Mouse (Mus musculus) kidney, adult 2 months (tissue): Measurements from ENCODE around the gene Gm9844.

Source experiments
- CTCF ChIP-seq: fragments of 200-500 bp; conservative IDR thresholded peaks from 2 replicates; pipeline ENCODE4 v1.5.1; 2011; ENCODE audit warnings: low read depth, mild to moderate bottlenecking, control low read depth, low read length, moderate library complexity, mixed read lengths; ENCODE audit not compliant: insufficient read depth, insufficient read length
- POLR2A ChIP-seq: fragments of 200-500 bp; IDR thresholded peaks from one replicate; pipeline ENCODE4 v1.6.1; 2011; ENCODE audit warnings: low read depth, low read length, control low read depth

DNA sequence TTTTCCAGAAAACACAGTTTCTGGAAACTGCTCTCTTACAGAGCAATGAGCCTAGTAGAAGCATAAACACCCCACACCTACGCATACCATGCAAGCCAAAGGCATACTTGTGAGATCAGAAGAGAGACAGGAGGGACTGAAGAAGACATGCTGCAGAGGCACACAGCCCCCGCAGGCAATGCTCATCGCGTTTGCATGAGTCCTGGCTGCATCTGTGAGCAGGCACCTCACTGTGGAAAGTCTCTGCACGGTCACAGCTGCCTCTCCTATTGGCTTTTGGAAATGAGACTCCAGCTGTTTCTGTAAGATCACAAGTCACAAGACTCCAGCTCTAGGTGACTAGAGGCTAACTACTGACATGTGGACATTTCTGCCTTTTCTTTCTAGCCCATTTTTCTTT, 11.9 kb upstream of the Gm9844 start:
- no peak for TF ChIP-seq POLR2A
- no peak for TF ChIP-seq CTCF
